In genomic region chr6:72051247-72051646, GRCm38 (mm10) we compare ENCODE assay signal across 25 mouse cellular contexts. TPM values are rescaled to one million over a fixed set of nuclear protein-coding genes. Genes with fewer than 3 reads are reported as not detected.
DNase-seq lines count a peak whose midpoint lies in the region; ATAC-seq lines count a peak whose summit lies in the region.
"Had no signal": no experiment of that assay in that cellular context is flagged by ENCODE, and none has a peak within 500 bp of the region (broad histone marks: within the 10 kb centered on the region; RNA-seq: fewer than 3 reads in every experiment).

No protein-coding gene starts in this region.

- no peak for ATAC-seq in heart, embryonic 13.5 days (ENCODE audit: extremely low read depth, insufficient number of reproducible peaks, low FRiP score, low TSS enrichment)
- ATAC-seq in granulocyte monocyte progenitor cell, adult 5-6 weeks (replicated peaks; ENCODE audit: poor library complexity, severe bottlenecking), result peak; percentile 65
- peak; percentile 34; the same call in 1 of the 2 replicates for ATAC-seq in neutrophil, adult 5-6 weeks (ENCODE audit: extremely low read depth, insufficient number of reproducible peaks, low FRiP score, poor library complexity, severe bottlenecking)
- ATAC-seq: forebrain, embryonic 14.5 days; liver, embryonic 12.5 days; liver, postnatal 0 days had no signal

- DNase-seq in heart, embryonic 10.5 days (ENCODE audit: low spot score), result no peak
- peak; percentile 44 to 58 for DNase-seq in spleen, postnatal 36 days (ENCODE audit: low spot score in 2 of 2)
- DNase-seq in spleen, postnatal 14 days (ENCODE audit: low spot score in 2 of 2), result no peak
- DNase-seq in urinary bladder, postnatal 36 days (ENCODE audit: low spot score in 2 of 2), result no peak
- no peak for DNase-seq in ovary, adult 18-20 months (ENCODE audit: low spot score)
- DNase-seq: adrenal gland, postnatal 25 days; cerebellum, adult 18-20 months; gastrocnemius, postnatal 25 days; heart, postnatal 4 days; layer of hippocampus, postnatal 36 days; left cerebral cortex, postnatal 4 days; liver, postnatal 0 days; right cerebral cortex, adult 18-20 months; spleen, adult 18-20 months; thymus, postnatal 14 days had no signal

- no peak overlapping the region for H3K4me2 ChIP-seq in heart, embryonic 13.5 days
- H3K4me2 ChIP-seq: hindbrain, embryonic 14.5 days; midbrain, embryonic 12.5 days had no signal

- H3K9ac ChIP-seq in heart, embryonic 13.5 days, result no peak overlapping the region
- H3K9ac ChIP-seq: heart, embryonic 15.5 days; hindbrain, embryonic 14.5 days; liver, embryonic 12.5 days; liver, postnatal 0 days; midbrain, embryonic 12.5 days had no signal

- H3K4me1 ChIP-seq in heart, embryonic 13.5 days, result peaks cover 22% of the 10 kb centered on the region
- H3K4me1 ChIP-seq in heart, embryonic 10.5 days, result peaks cover 10% of the 10 kb centered on the region
- H3K4me1 ChIP-seq: midbrain, embryonic 12.5 days had no signal

- H3K4me3 ChIP-seq in heart, embryonic 13.5 days, result no peak overlapping the region
- no peak overlapping the region for H3K4me3 ChIP-seq in heart, embryonic 10.5 days
- H3K4me3 ChIP-seq: heart, adult 2 months; heart, embryonic 15.5 days; liver, embryonic 12.5 days; midbrain, embryonic 12.5 days had no signal

- no peaks in the 10 kb centered on the region for H3K9me3 ChIP-seq in heart, embryonic 13.5 days
- H3K9me3 ChIP-seq in heart, embryonic 10.5 days, result no peaks in the 10 kb centered on the region
- H3K9me3 ChIP-seq: heart, embryonic 15.5 days; liver, embryonic 12.5 days; midbrain, embryonic 12.5 days had no signal

- no peaks in the 10 kb centered on the region for H3K27me3 ChIP-seq in heart, embryonic 13.5 days (replicated peaks)
- no peaks in the 10 kb centered on the region for H3K27me3 ChIP-seq in heart, embryonic 10.5 days (ENCODE audit: insufficient read depth, poor library complexity, severe bottlenecking)
- H3K27me3 ChIP-seq: heart, embryonic 15.5 days; midbrain, embryonic 12.5 days had no signal

- WGBS in heart, embryonic 13.5 days, result 79% methylated on average over 2 of the region's 2 CpGs
- WGBS in heart, embryonic 10.5 days, result 80% methylated on average over 2 of the region's 2 CpGs

- no peaks in the 10 kb centered on the region for H3K36me3 ChIP-seq in heart, embryonic 13.5 days
- no peaks in the 10 kb centered on the region for H3K36me3 ChIP-seq in heart, embryonic 10.5 days
- H3K36me3 ChIP-seq: heart, embryonic 15.5 days; liver, embryonic 12.5 days; midbrain, embryonic 12.5 days had no signal

- H3K27ac ChIP-seq in heart, embryonic 13.5 days (replicated peaks), result 0 out of 2 replicates have a peak overlapping the region, but pooled peaks have one; percentile 8
- no peak overlapping the region for H3K27ac ChIP-seq in heart, embryonic 10.5 days
- H3K27ac ChIP-seq: heart, adult 2 months; heart, embryonic 15.5 days; hindbrain, embryonic 14.5 days; kidney, postnatal 0 days; liver, embryonic 12.5 days; midbrain, embryonic 12.5 days had no signal

RNA-seq across cellular contexts. Expression of gene St3gal5, which starts 46.1 kb away (rescaled TPM):
- 50.2 and 50.8 TPM in 2 replicates for polyA plus RNA-seq in heart, embryonic 13.5 days (2015; fragmentation: Nextera tagmentation; extraction: Ambion mirVana)
- 59.5 and 64.1 TPM in 2 replicates for polyA plus RNA-seq in heart, embryonic 10.5 days (2016; fragmentation: Nextera tagmentation; extraction: Ambion mirVana)
- total RNA-seq in granulocyte monocyte progenitor cell, adult 5-6 weeks (2014; fragmentation: Nextera tagmentation), result 2.6 TPM in 1 of 2 replicates, not detected in the other
- 10.9 and 11.0 TPM in 2 replicates for total RNA-seq in granulocyte monocyte progenitor cell, adult 5-6 weeks (2017)
- total RNA-seq in neutrophil, adult 5-6 weeks (2017), result 36.4 and 46.4 TPM in 2 replicates

Comparison
In these comparisons a context has a peak if more than half of its experiments do, and no peak if none do; other contexts are left out.
1. DNase-seq: peak in spleen, postnatal 36 days (2 of 2); none in heart, embryonic 10.5 days (single experiment), spleen, postnatal 14 days (0 of 2), urinary bladder, postnatal 36 days (0 of 2) and ovary, adult 18-20 months (single experiment).